Mouse (Mus musculus) activated CD4-positive, CD25-positive, alpha-beta regulatory T cell, adult 9 weeks (primary cell): Measurements from ENCODE around the gene Tmem185a. TPM values are rescaled to one million over a fixed set of nuclear protein-coding genes. Genes with fewer than 3 reads are reported as not detected.

Source experiments
- polyA plus RNA-seq: library from polyadenylated mRNA; unstranded; fragments of 100-300 nt; shearing (Covaris generic); gene quantifications from one replicate; pipeline ENCODE4 v1.2.1, GENCODE M21; 2017

The Tmem185a gene
- 39.6 TPM for polyA plus RNA-seq

GRCm38 (mm10) chrX:70476792-70477776 is at the start of gene Tmem185a:
Gene Tmem185a (minus strand): TSS chrX:70477180.

Other genes with a start within 250 kb of the Tmem185a start
- 28.3 TPM for gene Ids, start 112.1 kb downstream of the Tmem185a start, polyA plus RNA-seq
- gene 1110012L19Rik, start 91.3 kb downstream of the Tmem185a start, polyA plus RNA-seq: 34.1 TPM